Mouse (Mus musculus) limb, embryonic 15.5 days (tissue): ENCODE measurements around the gene Crls1. TPM values are rescaled to one million over a fixed set of nuclear protein-coding genes. Genes with fewer than 3 reads are reported as not detected.

Source experiments
- ATAC-seq: fragments of 200-750 bp; cut with Nextera tagmentation; 2 replicates; pipeline ENCODE4 v1.8.0; 2017; ENCODE audit warnings: low read depth, moderate TSS enrichment; ENCODE audit not compliant: insufficient number of reproducible peaks, low FRiP score, low TSS enrichment
- H3K27ac ChIP-seq: fragments of 300-500 bp; sonication (generic); 2 replicates; pipeline ENCODE4 v1.5.1; 2015; ENCODE audit warnings: moderate library complexity, mild to moderate bottlenecking, inconsistent platforms
- H3K27me3 ChIP-seq: fragments of 300-500 bp; sonication (generic); 2 replicates; pipeline ENCODE4 v1.6.1; 2015; ENCODE audit warnings: inconsistent platforms
- H3K36me3 ChIP-seq: fragments of 300-500 bp; sonication (generic); 2 replicates; pipeline ENCODE4 v1.6.1; 2015; ENCODE audit warnings: inconsistent platforms
- H3K4me1 ChIP-seq: fragments of 300-500 bp; sonication (generic); 2 replicates; pipeline ENCODE4 v1.6.1; 2015; ENCODE audit warnings: inconsistent platforms
- H3K4me2 ChIP-seq: fragments of 300-500 bp; sonication (generic); 2 replicates; pipeline ENCODE4 v1.6.1; 2015; ENCODE audit warnings: mild to moderate bottlenecking, inconsistent platforms
- H3K4me3 ChIP-seq: fragments of 300-500 bp; sonication (generic); 2 replicates; pipeline ENCODE4 v1.5.1; 2015; ENCODE audit warnings: mild to moderate bottlenecking, inconsistent platforms
- H3K9ac ChIP-seq: fragments of 300-500 bp; sonication (generic); 2 replicates; pipeline ENCODE4 v1.6.1; 2015; ENCODE audit warnings: inconsistent platforms
- H3K9me3 ChIP-seq: fragments of 300-500 bp; sonication (generic); 2 replicates; pipeline ENCODE4 v1.6.1; 2016; ENCODE audit warnings: inconsistent platforms
- WGBS: fragments of 180-500 bp; shearing (Covaris S2); methylation state at CpG from one replicate; pipeline ENCODE4 v1.1.7; 2015; 5-methylcytosine and 5-hydroxymethylcytosine counted together
- polyA plus RNA-seq: library from polyadenylated mRNA; unstranded; fragments of >200 nt; fragmentation: Nextera tagmentation; extraction: Ambion mirVana; gene quantifications from 2 replicates; pipeline ENCODE4 v1.2.1, GENCODE M21; 2015

The Crls1 gene
- polyA plus RNA-seq = 13.9 and 17.8 TPM in 2 replicates

GRCm38 (mm10) chr2:132846407-132847358 is at the start of gene Crls1:
Gene Crls1, plus strand, starts transcription at chr2:132846666.
- peak within 1 kb of the TSS; percentile 78 for H3K4me3 ChIP-seq
- peak within 1 kb of the TSS; percentile 83 for H3K27ac ChIP-seq
- ATAC-seq = peak; percentile 80

DNA sequence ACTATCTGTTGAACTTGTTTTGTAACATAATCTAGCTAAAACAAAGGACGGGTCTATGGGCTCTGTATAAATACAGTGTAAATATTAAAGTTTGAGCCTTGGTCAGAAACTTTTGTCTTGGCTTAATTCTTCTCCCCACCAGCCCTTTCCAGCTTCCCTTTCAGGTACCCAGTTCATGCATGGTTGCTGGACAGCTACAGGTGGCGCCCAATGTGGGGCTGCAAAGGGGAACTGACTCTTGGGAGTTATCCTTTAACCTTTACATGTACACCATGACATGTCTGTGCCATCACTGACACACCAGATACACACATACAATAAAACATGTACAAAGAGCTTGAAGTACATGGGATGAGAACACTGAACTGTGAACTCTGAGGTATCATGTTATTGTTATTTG is 43.5 kb upstream of the Crls1 start:
- H3K36me3 ChIP-seq = peaks cover 46% of the 10 kb centered on the region
- 92% methylated on average over 2 of the region's 2 CpGs for WGBS

More at GRCm38 (mm10) chr2:132846407-132847358, at the start of gene Crls1:
- H3K4me1 ChIP-seq = peaks cover 10% of the 10 kb centered on the region
- H3K27me3 ChIP-seq = no peaks in the 10 kb centered on the region
- H3K36me3 ChIP-seq = peaks cover 16% of the 10 kb centered on the region; the same call in 1 of the 2 replicates
- peak within 1 kb of the TSS; percentile 88 for H3K9ac ChIP-seq
- H3K4me2 ChIP-seq = peak within 1 kb of the TSS; percentile 65
- H3K9me3 ChIP-seq = no peaks in the 10 kb centered on the region
- WGBS = under 1% methylated on average over 96 of the region's 96 CpGs

GRCm38 (mm10) chr2:132815608-132816314 is 30.7 kb upstream of the Crls1 start, which contains the start of the genes Trmt6 and Mcm8:
Gene Trmt6, minus strand, starts transcription at chr2:132816055.
Gene Mcm8, plus strand, starts transcription at chr2:132816141.
- Histone ChIP-seq H3K4me3 (peak within 1 kb of the TSS; percentile 78), H3K4me1 (peaks cover 12% of the 10 kb centered on the region), H3K9ac (peak within 1 kb of the TSS; percentile 78), H3K9me3 (no peaks in the 10 kb centered on the region), H3K27ac (peak within 1 kb of the TSS; percentile 71), H3K4me2 (peak within 1 kb of the TSS; percentile 75), H3K36me3 (peaks cover 18% of the 10 kb centered on the region), H3K27me3 (no peaks in the 10 kb centered on the region)
- peak; percentile 98 for ATAC-seq
- WGBS = under 1% methylated on average over 59 of the region's 59 CpGs

More for the DNA sequence above, 43.5 kb upstream of the Crls1 start:
- Histone ChIP-seq H3K4me3 (no peak overlapping the region), H3K9me3 (no peaks in the 10 kb centered on the region), H3K4me1 (no peaks in the 10 kb centered on the region), H3K27ac (no peak overlapping the region), H3K4me2 (no peak overlapping the region), H3K27me3 (no peaks in the 10 kb centered on the region), H3K9ac (no peak overlapping the region)
- no peak for ATAC-seq

DNA sequence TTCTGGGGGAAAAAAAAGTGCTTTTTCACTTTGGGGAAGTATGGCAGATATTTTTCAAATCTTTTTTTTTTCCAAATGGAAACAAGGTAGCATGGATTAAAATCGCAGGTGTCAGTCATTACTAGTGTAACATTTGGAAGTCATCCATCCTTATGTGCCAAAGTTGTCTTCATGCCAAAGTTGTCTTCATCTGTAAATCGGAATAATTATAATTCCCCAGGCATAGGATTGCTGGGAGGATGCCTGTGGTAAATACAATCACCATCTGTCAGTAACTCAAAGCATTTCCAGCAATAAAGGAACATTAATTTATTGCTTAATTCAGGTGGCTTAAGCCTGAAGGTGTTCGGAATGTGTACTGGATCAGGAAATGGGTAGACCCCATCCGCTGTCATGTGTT is 5.4 kb upstream of the Crls1 start:
- H3K27me3 ChIP-seq = no peaks in the 10 kb centered on the region
- H3K36me3 ChIP-seq = peaks cover 7% of the 10 kb centered on the region; the same call in 1 of the 2 replicates
- no peak overlapping the region for H3K4me3 ChIP-seq
- no peak overlapping the region for H3K4me2 ChIP-seq
- H3K9ac ChIP-seq = no peak overlapping the region
- WGBS = 85% methylated on average over 4 of the region's 4 CpGs
- no peak overlapping the region for H3K27ac ChIP-seq
- H3K9me3 ChIP-seq = no peaks in the 10 kb centered on the region
- H3K4me1 ChIP-seq = no peaks in the 10 kb centered on the region
- ATAC-seq = no peak

DNA sequence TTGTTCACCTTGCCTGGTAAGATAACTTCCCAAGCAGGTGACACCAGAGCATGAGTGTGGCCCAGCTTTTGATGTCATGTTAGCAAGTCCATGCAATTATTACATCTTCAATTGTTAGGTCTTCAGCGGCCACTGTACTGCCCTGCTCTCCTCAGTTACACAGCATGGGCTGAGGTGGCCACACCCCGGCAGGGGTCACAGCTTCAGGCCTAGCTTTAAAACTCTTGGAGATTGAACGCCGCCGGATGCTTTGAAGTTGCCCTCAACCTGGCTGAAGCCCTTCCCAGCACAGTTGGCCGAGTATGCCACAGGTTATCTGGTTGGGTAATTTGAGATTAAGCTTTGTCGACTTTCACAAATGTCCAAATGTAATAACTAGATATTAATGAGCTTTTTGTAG is 1.1 kb downstream of the Crls1 start:
- H3K27ac ChIP-seq = no peak overlapping the region
- H3K9me3 ChIP-seq = no peaks in the 10 kb centered on the region
- no peak overlapping the region; the same call in 1 of the 2 replicates for H3K9ac ChIP-seq
- H3K4me2 ChIP-seq = peak overlapping the region; percentile 65
- no peaks in the 10 kb centered on the region for H3K27me3 ChIP-seq
- H3K36me3 ChIP-seq = peaks cover 24% of the 10 kb centered on the region
- WGBS = 27% methylated on average over 7 of the region's 7 CpGs
- peaks cover 10% of the 10 kb centered on the region for H3K4me1 ChIP-seq
- ATAC-seq = no peak
- H3K4me3 ChIP-seq = peak overlapping the region; percentile 78

DNA sequence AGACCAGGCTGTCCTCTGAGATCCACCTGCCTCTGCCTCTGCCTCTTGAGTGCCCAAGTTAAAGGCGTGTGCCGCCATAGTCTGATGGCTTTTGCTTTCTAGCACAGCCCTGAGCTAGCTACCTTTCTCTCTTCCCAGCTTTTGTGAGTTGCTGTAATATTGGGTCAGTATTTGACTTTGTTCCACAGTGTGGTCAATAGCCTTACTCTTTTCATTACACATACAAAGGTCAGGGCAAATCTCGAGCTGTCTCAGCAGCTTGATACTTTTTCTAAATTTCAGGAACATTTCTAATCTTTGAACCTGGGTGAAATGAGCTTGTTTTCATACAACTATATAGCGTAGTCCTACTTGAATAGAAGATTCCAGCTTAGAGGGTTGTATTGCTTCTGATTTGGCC is 1.9 kb downstream of the Crls1 start:
- H3K9ac ChIP-seq = no peak overlapping the region
- 95% methylated on average over 4 of the region's 4 CpGs for WGBS
- H3K4me3 ChIP-seq = no peak overlapping the region
- H3K4me1 ChIP-seq = peaks cover 10% of the 10 kb centered on the region
- H3K36me3 ChIP-seq = peaks cover 32% of the 10 kb centered on the region
- ATAC-seq = no peak
- H3K9me3 ChIP-seq = no peaks in the 10 kb centered on the region
- H3K27me3 ChIP-seq = no peaks in the 10 kb centered on the region
- no peak overlapping the region for H3K27ac ChIP-seq
- no peak overlapping the region for H3K4me2 ChIP-seq

- H3K36me3 ChIP-seq = peaks cover 35% of the 10 kb centered on the region
Observed at GRCm38 (mm10) chr2:132849141-132849540, 2.7 kb downstream of the Crls1 start.

DNA sequence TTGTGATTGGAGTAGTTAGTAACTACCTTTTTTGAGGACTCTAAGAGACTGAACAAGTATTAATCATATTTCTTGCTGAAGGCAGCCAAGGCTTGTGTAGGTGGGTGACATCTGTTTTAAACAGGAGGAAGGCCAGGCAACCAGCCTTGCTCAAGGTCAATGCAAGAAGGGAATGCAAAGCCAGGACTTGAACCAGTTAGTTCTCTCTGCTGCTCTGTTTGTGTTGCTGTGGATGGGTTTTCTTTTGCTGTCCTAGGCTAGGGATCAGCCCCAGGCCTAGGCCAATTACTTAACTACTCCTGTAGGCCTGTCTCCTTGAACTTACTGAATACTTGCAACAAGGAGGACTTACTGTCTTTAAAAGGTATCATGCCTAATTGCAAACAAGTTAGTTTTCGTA is 6.6 kb downstream of the Crls1 start:
- Histone ChIP-seq H3K9ac (no peak overlapping the region), H3K27me3 (no peaks in the 10 kb centered on the region), H3K27ac (no peak overlapping the region), H3K4me3 (no peak overlapping the region), H3K4me2 (no peak overlapping the region), H3K36me3 (peaks cover 38% of the 10 kb centered on the region), H3K9me3 (no peaks in the 10 kb centered on the region), H3K4me1 (peaks cover 4% of the 10 kb centered on the region)
- ATAC-seq = no peak
- WGBS = 92% methylated on average over 1 of the region's 1 CpGs

More at GRCm38 (mm10) chr2:132849141-132849540, 2.7 kb downstream of the Crls1 start:
- H3K4me3 ChIP-seq = no peak overlapping the region
- ATAC-seq = no peak
- H3K27ac ChIP-seq = no peak overlapping the region
- peaks cover 10% of the 10 kb centered on the region for H3K4me1 ChIP-seq
- 85% methylated on average over 6 of the region's 6 CpGs for whole genome bisulfite sequencing
- H3K9me3 ChIP-seq = no peaks in the 10 kb centered on the region
- H3K4me2 ChIP-seq = no peak overlapping the region
- H3K9ac ChIP-seq = no peak overlapping the region
- no peaks in the 10 kb centered on the region for H3K27me3 ChIP-seq

GRCm38 (mm10) chr2:132856333-132856732 is 9.9 kb downstream of the Crls1 start:
- Histone ChIP-seq H3K4me3 (no peak overlapping the region), H3K27me3 (no peaks in the 10 kb centered on the region), H3K4me2 (no peak overlapping the region), H3K27ac (no peak overlapping the region), H3K9ac (no peak overlapping the region), H3K36me3 (peaks cover 26% of the 10 kb centered on the region), H3K9me3 (no peaks in the 10 kb centered on the region), H3K4me1 (no peaks in the 10 kb centered on the region)
- 75% methylated on average over 5 of the region's 5 CpGs for WGBS
- no peak for ATAC-seq

DNA sequence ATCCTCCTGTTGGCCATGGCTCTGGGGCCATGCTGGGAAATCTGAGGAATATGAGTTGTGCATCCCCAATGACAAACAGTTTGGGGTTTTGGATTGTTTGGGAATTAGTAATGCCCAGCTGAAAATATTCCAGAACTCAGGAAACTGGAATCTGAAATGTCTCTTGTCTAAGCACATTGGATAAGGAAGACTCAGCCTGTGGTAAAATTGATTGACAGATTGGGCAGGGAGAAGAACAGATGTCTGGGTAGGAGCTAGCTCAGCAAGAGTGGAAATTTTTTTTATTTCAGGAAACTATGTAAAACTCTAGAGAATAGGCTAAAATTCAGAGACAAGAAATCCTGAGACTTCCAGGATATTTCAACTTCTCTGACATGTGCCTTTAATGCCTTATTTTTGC is 14.0 kb downstream of the Crls1 start:
- Histone ChIP-seq H3K9me3 (no peaks in the 10 kb centered on the region), H3K27me3 (no peaks in the 10 kb centered on the region), H3K27ac (no peak overlapping the region), H3K4me2 (no peak overlapping the region), H3K4me3 (no peak overlapping the region), H3K4me1 (no peaks in the 10 kb centered on the region), H3K9ac (no peak overlapping the region), H3K36me3 (peaks cover 15% of the 10 kb centered on the region)
- ATAC-seq = no peak

DNA sequence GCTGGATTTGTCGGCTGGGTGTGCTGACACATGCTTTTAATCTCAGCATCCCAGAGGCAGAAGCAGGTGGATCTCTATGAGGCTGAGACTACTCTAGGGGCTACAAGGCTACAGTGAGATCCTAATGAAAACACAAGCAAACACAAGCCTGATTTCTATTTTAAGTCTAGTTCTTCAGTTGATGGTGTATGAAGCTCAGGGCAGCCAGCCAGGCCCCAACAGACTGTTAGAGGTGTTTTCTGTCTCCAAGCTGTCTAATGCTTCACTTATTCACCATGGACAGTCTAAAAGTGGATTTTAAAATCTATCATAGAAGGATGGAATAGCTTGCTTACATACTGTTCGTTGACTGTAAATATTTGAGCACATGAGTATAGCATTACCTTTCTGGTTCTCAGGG is 15.0 kb downstream of the Crls1 start:
- H3K4me2 ChIP-seq = no peak overlapping the region
- ATAC-seq = no peak
- peaks cover 21% of the 10 kb centered on the region for H3K36me3 ChIP-seq
- WGBS = 74% methylated on average over 2 of the region's 2 CpGs
- no peaks in the 10 kb centered on the region for H3K4me1 ChIP-seq
- H3K4me3 ChIP-seq = no peak overlapping the region
- H3K27ac ChIP-seq = no peak overlapping the region
- no peaks in the 10 kb centered on the region for H3K9me3 ChIP-seq
- no peak overlapping the region for H3K9ac ChIP-seq
- H3K27me3 ChIP-seq = no peaks in the 10 kb centered on the region

DNA sequence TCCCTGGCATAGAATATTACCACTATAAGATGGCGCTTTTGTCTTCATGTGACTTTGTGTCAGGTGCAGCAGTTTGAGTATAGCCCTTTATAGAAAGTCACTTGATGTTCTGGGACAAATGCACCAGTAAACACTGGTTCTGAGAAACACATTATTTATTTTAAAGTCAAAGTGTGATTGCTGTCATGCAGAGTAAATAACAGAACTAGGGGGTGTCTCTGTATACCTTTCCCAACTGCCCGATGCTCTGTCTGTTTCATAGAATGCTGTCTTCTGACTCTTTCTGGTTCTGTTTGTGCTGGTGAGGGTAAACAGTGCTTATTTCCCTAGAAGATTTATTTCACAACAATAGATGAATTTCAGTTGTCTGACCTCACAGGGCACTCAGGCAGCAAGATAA is 16.9 kb downstream of the Crls1 start:
- 93% methylated on average over 2 of the region's 2 CpGs for WGBS
- ATAC-seq = no peak
- H3K9me3 ChIP-seq = no peaks in the 10 kb centered on the region
- H3K4me2 ChIP-seq = no peak overlapping the region
- H3K9ac ChIP-seq = no peak overlapping the region
- H3K4me3 ChIP-seq = no peak overlapping the region
- no peaks in the 10 kb centered on the region for H3K27me3 ChIP-seq
- no peak overlapping the region for H3K27ac ChIP-seq
- peaks cover 28% of the 10 kb centered on the region for H3K36me3 ChIP-seq
- no peaks in the 10 kb centered on the region for H3K4me1 ChIP-seq
